Mouse (Mus musculus): ENCODE measurements around the gene Pgc.

Gene Pgc

GRCm38 (mm10) chr17:47737271-47738065, 10.8 kb downstream of the Pgc start:
- no peak for TF ChIP-seq GATA4 (IDR thresholded peaks at IDR 0.05; ENCODE audit: insufficient replicate concordance, low read length)

- no peak for TF ChIP-seq GATA4 (IDR thresholded peaks at IDR 0.05; ENCODE audit: insufficient replicate concordance, low read length)
Observed at GRCm38 (mm10) chr17:47738066-47738878, 11.6 kb downstream of the Pgc start.

GRCm38 (mm10) chr17:47738879-47739798, 12.5 kb downstream of the Pgc start:
- no peak for TF ChIP-seq GATA4 (IDR thresholded peaks at IDR 0.05; ENCODE audit: insufficient replicate concordance, low read length)

GRCm38 (mm10) chr17:47740186-47740585, 13.5 kb downstream of the Pgc start:
- no peak for TF ChIP-seq GATA4 (IDR thresholded peaks at IDR 0.05; ENCODE audit: insufficient replicate concordance, low read length)

- TF ChIP-seq GATA4 (IDR thresholded peaks at IDR 0.05; ENCODE audit: insufficient replicate concordance, low read length) = peak; percentile 69; the same call in 1 of the 2 replicates
Observed at GRCm38 (mm10) chr17:47742991-47743734, 16.5 kb downstream of the Pgc start.

- TF ChIP-seq GATA4 (IDR thresholded peaks at IDR 0.05; ENCODE audit: insufficient replicate concordance, low read length) = no peak
Observed at GRCm38 (mm10) chr17:47744086-47744485, 17.4 kb downstream of the Pgc start.

GRCm38 (mm10) chr17:47744746-47745368, 18.2 kb downstream of the Pgc start:
- no peak for TF ChIP-seq GATA4 (IDR thresholded peaks at IDR 0.05; ENCODE audit: insufficient replicate concordance, low read length)

GRCm38 (mm10) chr17:47748791-47749553, 22.3 kb downstream of the Pgc start:
- TF ChIP-seq GATA4 (IDR thresholded peaks at IDR 0.05; ENCODE audit: insufficient replicate concordance, low read length) = no peak

GRCm38 (mm10) chr17:47749626-47750025, 23.0 kb downstream of the Pgc start:
- TF ChIP-seq GATA4 (IDR thresholded peaks at IDR 0.05; ENCODE audit: insufficient replicate concordance, low read length) = no peak

GRCm38 (mm10) chr17:47750101-47750500, 23.5 kb downstream of the Pgc start:
- no peak for TF ChIP-seq GATA4 (IDR thresholded peaks at IDR 0.05; ENCODE audit: insufficient replicate concordance, low read length)

- no peak for TF ChIP-seq GATA4 (IDR thresholded peaks at IDR 0.05; ENCODE audit: insufficient replicate concordance, low read length)
Observed at GRCm38 (mm10) chr17:47751811-47752210, 25.2 kb downstream of the Pgc start.

- no peak for TF ChIP-seq GATA4 (IDR thresholded peaks at IDR 0.05; ENCODE audit: insufficient replicate concordance, low read length)
Observed at GRCm38 (mm10) chr17:47753130-47753775, 26.6 kb downstream of the Pgc start.

GRCm38 (mm10) chr17:47754246-47754645, 27.6 kb downstream of the Pgc start:
- no peak for TF ChIP-seq GATA4 (IDR thresholded peaks at IDR 0.05; ENCODE audit: insufficient replicate concordance, low read length)
